Mouse (Mus musculus) cortical plate, adult 2 months (tissue): Measurements from ENCODE around the gene Col9a3.

Experiments used
- CTCF ChIP-seq: fragments of 200-500 bp; IDR thresholded peaks from 2 replicates; pipeline ENCODE4 v1.5.1; 2011; ENCODE audit warnings: mild to moderate bottlenecking, control low read depth, low read length; ENCODE audit not compliant: insufficient read depth; ENCODE audit errors: extremely low read depth
- POLR2A ChIP-seq: fragments of 200-500 bp; IDR thresholded peaks from 2 replicates; pipeline ENCODE4 v1.6.1; 2011; ENCODE audit warnings: mild to moderate bottlenecking, low read length, control low read depth; ENCODE audit not compliant: insufficient read depth; ENCODE audit errors: extremely low read depth

DNA sequence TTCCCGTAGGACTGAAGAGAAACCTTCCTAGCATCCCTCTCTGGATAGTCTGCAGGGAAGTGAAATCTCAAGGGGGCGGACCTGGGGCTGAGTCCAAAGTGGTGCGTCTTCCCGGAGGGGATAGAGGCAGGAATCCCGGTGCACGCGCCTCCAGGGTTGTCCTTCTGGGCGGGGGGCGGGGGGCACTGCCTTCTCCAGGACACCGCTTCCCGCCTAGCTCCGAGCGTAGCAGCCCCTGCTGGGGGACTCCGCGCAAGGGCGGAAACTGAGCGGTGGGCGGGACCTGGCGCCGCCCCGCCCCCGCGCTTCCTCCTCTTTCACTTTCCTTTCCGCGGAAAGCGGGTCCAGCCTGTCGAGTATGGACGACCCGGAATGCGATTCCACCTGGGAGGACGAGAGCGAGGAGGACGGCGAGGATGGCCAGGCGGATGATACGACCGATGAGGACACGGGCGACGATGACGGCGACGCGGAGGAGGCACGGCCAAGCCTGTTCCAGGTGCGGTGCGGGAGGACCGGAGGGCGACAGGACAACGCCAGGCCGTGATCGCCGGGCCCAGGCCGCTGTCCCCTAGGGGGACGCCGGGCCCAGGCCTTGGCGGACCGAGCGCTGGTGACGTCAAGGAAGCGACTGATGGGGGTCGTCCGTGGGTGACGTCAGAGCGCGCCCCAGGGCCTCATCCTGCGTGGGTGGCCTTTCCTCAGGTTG is 8.3 kb upstream of the Col9a3 start, which contains the start of gene Ogfr:
- TF ChIP-seq CTCF = no peak
- TF ChIP-seq POLR2A = peak; percentile 65; the same call in 1 of the 2 replicates
